Mouse (Mus musculus): Measurements from ENCODE around the gene Rbfox2.

GRCm38 (mm10) chr15:77119666-77120065, 187.1 kb downstream of the Rbfox2 start:
- no peak for TF ChIP-seq CTCF (IDR thresholded peaks at IDR 0.05; ENCODE audit: extremely low read depth, insufficient read length, insufficient replicate concordance, low read depth, low read length)
- TF ChIP-seq POLR2A (IDR thresholded peaks at IDR 0.05; ENCODE audit: low read depth, low read length), result no peak

Data from small intestine, adult 2 months (tissue).